Mouse (Mus musculus) CH12.LX (cell line): ENCODE data around the gene 4930548H24Rik. TPM values are rescaled to one million over a fixed set of nuclear protein-coding genes. Genes with fewer than 3 reads are reported as not detected.
A peak's percentile ranks its signal among the peaks of the same experiment; 100 is the strongest.

ENCODE experiments used
- DNase-seq: peaks from one replicate; pipeline ENCODE4 v3.0.0-alpha.2; 2013; ENCODE audit errors: extremely low read depth
- H3K27ac ChIP-seq: 2 replicates; pipeline ENCODE4 v1.5.1; 2012; ENCODE audit warnings: low read depth, mild to moderate bottlenecking, control low read depth, moderate library complexity; ENCODE audit not compliant: insufficient read depth
- H3K27me3 ChIP-seq: replicated peaks from 2 replicates; pipeline ENCODE3; 2012; ENCODE audit warnings: inconsistent platforms
- H3K36me3 ChIP-seq, 2 experiments: replicated peaks in 1 of 2; 2 replicates each; pipeline versions ENCODE3 to v1.6.1; 2012; ENCODE audit warnings: inconsistent platforms in 1 of 2, low read length in 1 of 2, mild to moderate bottlenecking in 1 of 2, mixed read lengths in 1 of 2, moderate library complexity in 1 of 2; ENCODE audit not compliant: control insufficient read depth in 1 of 2, insufficient read depth in 1 of 2
- H3K4me1 ChIP-seq, 2 experiments: 2 replicates each; pipeline ENCODE4 v1.6.1; 2012; ENCODE audit warnings: inconsistent platforms in 1 of 2, moderate library complexity in 1 of 2; ENCODE audit not compliant: insufficient read depth in 2 of 2, control insufficient read depth in 1 of 2
- H3K4me2 ChIP-seq: 2 replicates; pipeline ENCODE4 v1.6.1; 2012; ENCODE audit warnings: low read depth, mild to moderate bottlenecking, control low read depth; ENCODE audit not compliant: poor library complexity, insufficient read depth, severe bottlenecking
- H3K4me3 ChIP-seq, 3 experiments: fragments of 150-350 bp in 1 of 3; sonication (generic) in 1 of 3; replicated peaks in 1 of 3; 2 replicates each; pipeline versions ENCODE3 to v1.5.1; 2011 to 2012; ENCODE audit warnings: low read depth in 2 of 3, low read length in 2 of 3, mild to moderate bottlenecking in 2 of 3, moderate library complexity in 2 of 3, control low read depth in 1 of 3, improper control_type of control experiment in 1 of 3, inconsistent platforms in 1 of 3, mixed read lengths in 1 of 3; ENCODE audit not compliant: poor library complexity in 1 of 3
- H3K79me2 ChIP-seq: replicated peaks from 2 replicates; pipeline ENCODE4 v1.6.1; 2012; ENCODE audit warnings: mild to moderate bottlenecking, moderate library complexity; ENCODE audit not compliant: control insufficient read depth, poor library complexity, insufficient read depth, severe bottlenecking; ENCODE audit errors: extremely low read depth
- H3K9ac ChIP-seq: 2 replicates; pipeline ENCODE4 v1.6.1; 2012; ENCODE audit warnings: low read depth, mild to moderate bottlenecking, control low read depth, moderate library complexity; ENCODE audit not compliant: insufficient read depth
- H3K9me3 ChIP-seq: replicated peaks from 2 replicates; pipeline ENCODE3; 2012; ENCODE audit warnings: low read length, inconsistent platforms, mixed read lengths
- BHLHE40 ChIP-seq: IDR thresholded peaks from 2 replicates; pipeline ENCODE4 v1.6.1; 2011; ENCODE audit warnings: mild to moderate bottlenecking, low read depth, low read length, improper control_type of control experiment
- CHD2 ChIP-seq: IDR thresholded peaks from 2 replicates; pipeline ENCODE4 v1.6.1; 2011; ENCODE audit warnings: low read length, improper control_type of control experiment
- CTCF ChIP-seq, 2 experiments: IDR thresholded peaks in 1 of 2; conservative IDR thresholded peaks in 1 of 2; 2 replicates each; pipeline ENCODE4 v1.5.1; 2011 to 2012; ENCODE audit warnings: low read depth in 2 of 2, low read length in 2 of 2, improper control_type of control experiment in 1 of 2, inconsistent platforms in 1 of 2, mild to moderate bottlenecking in 1 of 2, moderate library complexity in 1 of 2
- E2F4 ChIP-seq: IDR thresholded peaks from 2 replicates; pipeline ENCODE4 v1.6.1; 2011; ENCODE audit warnings: low read depth, low read length, improper control_type of control experiment; ENCODE audit not compliant: insufficient replicate concordance
- ELF1 ChIP-seq: IDR thresholded peaks from 2 replicates; pipeline ENCODE4 v1.6.1; 2014; ENCODE audit warnings: low read depth, mild to moderate bottlenecking, inconsistent platforms, low read length, improper control_type of control experiment
- EP300 ChIP-seq: IDR thresholded peaks from 2 replicates; pipeline ENCODE4 v1.6.1; 2011; ENCODE audit warnings: low read length, improper control_type of control experiment
- GABPA ChIP-seq: IDR thresholded peaks from 2 replicates; pipeline ENCODE4 v1.6.1; 2012; ENCODE audit warnings: low read depth, low read length, improper control_type of control experiment, inconsistent platforms; ENCODE audit not compliant: insufficient replicate concordance
- IRF4 ChIP-seq: IDR thresholded peaks from 2 replicates; pipeline ENCODE4 v1.6.1; 2014; ENCODE audit warnings: low read depth, mild to moderate bottlenecking, inconsistent platforms, low read length, improper control_type of control experiment
- JUN ChIP-seq: IDR thresholded peaks from 2 replicates; pipeline ENCODE4 v1.6.1; 2011; ENCODE audit warnings: low read depth, mild to moderate bottlenecking, low read length, improper control_type of control experiment, moderate library complexity; ENCODE audit not compliant: insufficient read depth
- KAT2A ChIP-seq: IDR thresholded peaks from 2 replicates; pipeline ENCODE4 v1.6.1; 2012; ENCODE audit warnings: low read length, improper control_type of control experiment, inconsistent platforms; ENCODE audit not compliant: insufficient replicate concordance
- MAFK ChIP-seq: IDR thresholded peaks from 2 replicates; pipeline ENCODE4 v1.6.1; 2011; ENCODE audit warnings: low read length, improper control_type of control experiment; ENCODE audit not compliant: insufficient replicate concordance
- MAX ChIP-seq: IDR thresholded peaks from 2 replicates; pipeline ENCODE4 v1.6.1; 2011; ENCODE audit warnings: low read length, improper control_type of control experiment
- MEF2A ChIP-seq: IDR thresholded peaks from 2 replicates; pipeline ENCODE4 v1.6.1; 2014; ENCODE audit warnings: low read depth, mild to moderate bottlenecking, inconsistent platforms, low read length, improper control_type of control experiment, borderline replicate concordance
- MYC ChIP-seq: IDR thresholded peaks from 2 replicates; pipeline ENCODE4 v1.6.1; 2011; ENCODE audit warnings: low read depth, mild to moderate bottlenecking, improper control_type of control experiment, low read length
- NELFE ChIP-seq: IDR thresholded peaks from 2 replicates; pipeline ENCODE4 v1.6.1; 2011; ENCODE audit warnings: low read depth, low read length, improper control_type of control experiment
- NRF1 ChIP-seq: IDR thresholded peaks from 2 replicates; pipeline ENCODE4 v1.6.1; 2014; ENCODE audit warnings: low read depth, mild to moderate bottlenecking, inconsistent platforms, low read length, improper control_type of control experiment, moderate library complexity
- PAX5 ChIP-seq: IDR thresholded peaks from 2 replicates; pipeline ENCODE4 v1.6.1; 2012; ENCODE audit warnings: low read length, inconsistent platforms, mixed read lengths
- POLR2A ChIP-seq: IDR thresholded peaks from 2 replicates; pipeline ENCODE4 v1.6.1; 2011; ENCODE audit warnings: low read depth, mild to moderate bottlenecking, improper control_type of control experiment, low read length
- POLR2AphosphoS2 ChIP-seq: IDR thresholded peaks from 2 replicates; pipeline ENCODE4 v1.6.1; 2011; ENCODE audit warnings: low read depth, low read length, improper control_type of control experiment
- RCOR1 ChIP-seq: conservative IDR thresholded peaks from 2 replicates; pipeline ENCODE4 v1.6.1; 2012; ENCODE audit warnings: low read depth, mild to moderate bottlenecking, inconsistent platforms, low read length, improper control_type of control experiment
- SIN3A ChIP-seq: IDR thresholded peaks from 2 replicates; pipeline ENCODE4 v1.6.1; 2012; ENCODE audit warnings: low read length, improper control_type of control experiment, inconsistent platforms
- TBP ChIP-seq: conservative IDR thresholded peaks from 2 replicates; pipeline ENCODE4 v1.6.1; 2011; ENCODE audit warnings: low read depth, low read length, improper control_type of control experiment
- TCF12 ChIP-seq: IDR thresholded peaks from 2 replicates; pipeline ENCODE4 v1.6.1; 2014; ENCODE audit warnings: low read depth, mild to moderate bottlenecking, inconsistent platforms, low read length, improper control_type of control experiment
- UBTF ChIP-seq: IDR thresholded peaks from 2 replicates; pipeline ENCODE4 v1.6.1; 2012; ENCODE audit warnings: low read depth, mild to moderate bottlenecking, inconsistent platforms, low read length, improper control_type of control experiment, moderate library complexity
- USF1 ChIP-seq: IDR thresholded peaks from 2 replicates; pipeline ENCODE4 v1.6.1; 2014; ENCODE audit warnings: low read depth, mild to moderate bottlenecking, inconsistent platforms, low read length, improper control_type of control experiment
- USF2 ChIP-seq: conservative IDR thresholded peaks from 2 replicates; pipeline ENCODE4 v1.6.1; 2011; ENCODE audit warnings: low read depth, low read length, improper control_type of control experiment
- ZC3H11A ChIP-seq: IDR thresholded peaks from 2 replicates; pipeline ENCODE4 v1.6.1; 2012; ENCODE audit warnings: low read depth, mild to moderate bottlenecking, inconsistent platforms, low read length, improper control_type of control experiment
- ZKSCAN1 ChIP-seq: IDR thresholded peaks from 2 replicates; pipeline ENCODE4 v1.6.1; 2012; ENCODE audit warnings: low read depth, inconsistent platforms, low read length, improper control_type of control experiment, borderline replicate concordance
- ZMIZ1 ChIP-seq: IDR thresholded peaks from 2 replicates; pipeline ENCODE4 v1.6.1; 2012; ENCODE audit warnings: low read depth, mild to moderate bottlenecking, inconsistent platforms, low read length, improper control_type of control experiment
- dilution Hi-C: fragments of 300-500 bp; cut with MboI; formaldehyde crosslinking; loops from 2 replicates; pipeline ENCODE4 v1.14.3; 2020; ENCODE audit warnings: low sequenced_read_pairs; ENCODE audit not compliant: extremely low pct_unique_long_range_greater_than_20kb, extremely low pct_ligation_motif_present
- in situ Hi-C: fragments of 300-500 bp; cut with MboI; formaldehyde crosslinking; loops from 3 replicates; pipeline ENCODE4 v1.14.3; 2019; ENCODE audit warnings: low sequenced_read_pairs, low pct_ligation_motif_present, low pct_unique_long_range_greater_than_20kb, mixed read lengths
- polyA plus RNA-seq: library from polyadenylated mRNA; unstranded; fragments of >175 nt; gene quantifications from 2 replicates; pipeline ENCODE4 v1.2.1, GENCODE M21; 2012; ENCODE audit warnings: low read depth; ENCODE audit not compliant: insufficient read length
- total RNA-seq, 2 experiments: library from RNA; depleted of rRNA; stranded (reverse); fragments of 300-350 nt in 1 of 2; fragments of >200 nt in 1 of 2; gene quantifications; 2 replicates each; pipeline ENCODE4 v1.2.3; 2012 to 2014

The 4930548H24Rik gene
- total and polyA plus RNA-seq, 3 experiments: not detected

- TF ChIP-seq NELFE: peak; percentile 90
- TF ChIP-seq RCOR1: no peak
- no peak for TF ChIP-seq EP300
- no peak for TF ChIP-seq JUN
- no peak for TF ChIP-seq ZKSCAN1
- peak; percentile 59; the same call in 1 of the 2 replicates for TF ChIP-seq TBP
- TF ChIP-seq TCF12: peak; percentile 77
- TF ChIP-seq ZMIZ1: peak; percentile 70; the same call in 1 of the 2 replicates
- TF ChIP-seq MYC: peak; percentile 74
- no peak for TF ChIP-seq E2F4
- TF ChIP-seq MAX: peak; percentile 81
- no peak for TF ChIP-seq BHLHE40
- TF ChIP-seq CHD2: peak; percentile 88
- TF ChIP-seq ZC3H11A: no peak
- TF ChIP-seq NRF1: peak; percentile 54
- TF ChIP-seq POLR2A: peak; percentile 88
- no peak for TF ChIP-seq MAFK
- TF ChIP-seq UBTF: 0 out of 2 replicates have a peak, but pooled peaks have one; percentile 39
- TF ChIP-seq KAT2A: peak; percentile 55; the same call in 1 of the 2 replicates
- no peak for TF ChIP-seq USF1
Observed at GRCm38 (mm10) chr5:31494513-31495297, 9.2 kb downstream of the 4930548H24Rik start, which contains the start of gene Gpn1 (continued).

GRCm38 (mm10) chr5:31504843-31505242 is 19.3 kb downstream of the 4930548H24Rik start:
- no peak for TF ChIP-seq USF2
- TF ChIP-seq SIN3A: no peak
- TF ChIP-seq POLR2AphosphoS2: no peak
- no peak for TF ChIP-seq CHD2
- no peak for TF ChIP-seq KAT2A
- TF ChIP-seq PAX5: no peak
- no peak for TF ChIP-seq IRF4
- no peak for TF ChIP-seq ZC3H11A
- TF ChIP-seq CTCF (conservative IDR thresholded peaks at IDR 0.05 in 1 of 2, IDR thresholded peaks at IDR 0.05 in 1 of 2; ENCODE audit: low read depth in 2 of 2, low read length in 2 of 2): no peak
- no peak for TF ChIP-seq GABPA
- no peak for TF ChIP-seq MEF2A
- TF ChIP-seq ELF1: no peak
- Histone ChIP-seq H3K9me3 (no peaks in the 10 kb centered on the region), H3K4me2 (no peak overlapping the region), H3K79me2 (no peaks in the 10 kb centered on the region), H3K9ac (no peak overlapping the region), H3K27me3 (no peaks in the 10 kb centered on the region), H3K4me3 (no peak overlapping the region), H3K4me1 (no peaks in the 10 kb centered on the region), H3K36me3 (peaks cover 63 to 95% of the 10 kb centered on the region in 2 experiments), H3K27ac (no peak overlapping the region)
- in situ Hi-C loops (no loop called here), dilution Hi-C loops (no loop called here)
- DNase-seq: no peak
